Comparison of ENCODE assay signal across 13 mouse cellular contexts in genomic region chr15:36394914-36395671, GRCm38 (mm10).
"Had no signal": no experiment of that assay in that cellular context is flagged by ENCODE, and none has a peak within 500 bp of the region (broad histone marks: within the 10 kb centered on the region; RNA-seq: fewer than 3 reads in every experiment).

No protein-coding gene starts in this region.

- H3K4me3 ChIP-seq: intestine, embryonic 15.5 days; kidney, embryonic 15.5 days; limb, embryonic 10.5 days; liver, embryonic 15.5 days; lung, embryonic 15.5 days; midbrain, embryonic 10.5 days; stomach, embryonic 15.5 days had no signal

- DNase-seq: kidney, adult 18-20 months; kidney, postnatal 14 days; lung, postnatal 14 days; right cerebral cortex, postnatal 14 days; thymus, postnatal 36 days had no signal

- H3K9me3 ChIP-seq: intestine, embryonic 15.5 days; kidney, embryonic 15.5 days; limb, embryonic 10.5 days; liver, embryonic 15.5 days; lung, embryonic 15.5 days; midbrain, embryonic 10.5 days; stomach, embryonic 15.5 days had no signal

- H3K27me3 ChIP-seq: intestine, embryonic 15.5 days; kidney, embryonic 15.5 days; lung, embryonic 15.5 days; stomach, embryonic 15.5 days had no signal

- ATAC-seq: intestine, embryonic 15.5 days; midbrain, embryonic 16.5 days had no signal

- H3K36me3 ChIP-seq: intestine, embryonic 15.5 days; kidney, embryonic 15.5 days; limb, embryonic 10.5 days; liver, embryonic 15.5 days; lung, embryonic 15.5 days; midbrain, embryonic 10.5 days; stomach, embryonic 15.5 days had no signal

- H3K4me1 ChIP-seq: limb, embryonic 10.5 days had no signal

- H3K4me2 ChIP-seq: intestine, embryonic 15.5 days; kidney, embryonic 15.5 days; liver, embryonic 15.5 days; lung, embryonic 15.5 days; stomach, embryonic 15.5 days had no signal

- H3K27ac ChIP-seq: intestine, embryonic 15.5 days; kidney, embryonic 15.5 days; limb, embryonic 10.5 days; liver, embryonic 15.5 days; lung, embryonic 15.5 days; midbrain, embryonic 10.5 days; stomach, embryonic 15.5 days had no signal

- H3K9ac ChIP-seq: intestine, embryonic 15.5 days; kidney, embryonic 15.5 days; liver, embryonic 15.5 days; lung, embryonic 15.5 days; stomach, embryonic 15.5 days had no signal
